Mouse (Mus musculus): ENCODE results near the gene Kif17. TPM values are rescaled to one million over a fixed set of nuclear protein-coding genes. Genes with fewer than 3 reads are reported as not detected.
A peak's percentile ranks its signal among the peaks of the same experiment; 100 is the strongest.
"Not testable (repeated sequence)": the region's sequence is repeated elsewhere in the genome, so short reads cannot be mapped to it uniquely, and the experiment has no call there.

Gene Kif17
- total RNA-seq, 2 experiments from 2014 or later, result 0.08 TPM; not detected in 1

DNA sequence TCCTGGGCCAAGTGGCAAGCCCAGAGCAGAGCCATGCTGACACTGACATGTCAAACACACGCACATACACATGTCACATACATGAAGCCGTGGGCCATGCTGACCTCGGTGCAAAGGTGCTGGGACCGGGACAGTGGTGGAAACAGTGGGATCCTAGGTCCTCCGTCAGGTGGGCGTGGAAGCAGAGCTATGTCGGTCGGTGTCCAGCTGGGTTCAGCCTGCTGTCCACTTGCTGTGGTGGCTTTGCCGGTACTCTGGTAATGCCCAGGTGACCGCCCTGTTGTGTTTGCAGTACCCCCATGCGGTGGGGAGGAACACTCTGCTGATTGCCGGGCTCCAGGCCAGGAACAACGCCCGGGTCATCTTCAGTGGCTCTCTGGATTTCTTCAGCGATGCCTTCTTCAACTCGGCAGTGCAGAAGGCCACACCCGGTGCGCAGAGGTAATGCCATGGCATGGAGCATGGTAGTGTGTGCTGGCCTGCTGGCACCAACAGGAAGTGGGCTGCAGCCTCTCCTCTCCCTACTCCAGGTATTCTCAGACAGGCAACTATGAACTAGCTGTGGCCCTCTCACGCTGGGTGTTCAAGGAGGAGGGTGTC lies 60.2 kb downstream of the Kif17 start:
- intact Hi-C loops (cut with DNase I), result loop anchor here (10.0 kb wide), 1 partner anchor 346 kb away; no protein-coding TSS in a partner anchor
- no peak for DNase-seq

DNA sequence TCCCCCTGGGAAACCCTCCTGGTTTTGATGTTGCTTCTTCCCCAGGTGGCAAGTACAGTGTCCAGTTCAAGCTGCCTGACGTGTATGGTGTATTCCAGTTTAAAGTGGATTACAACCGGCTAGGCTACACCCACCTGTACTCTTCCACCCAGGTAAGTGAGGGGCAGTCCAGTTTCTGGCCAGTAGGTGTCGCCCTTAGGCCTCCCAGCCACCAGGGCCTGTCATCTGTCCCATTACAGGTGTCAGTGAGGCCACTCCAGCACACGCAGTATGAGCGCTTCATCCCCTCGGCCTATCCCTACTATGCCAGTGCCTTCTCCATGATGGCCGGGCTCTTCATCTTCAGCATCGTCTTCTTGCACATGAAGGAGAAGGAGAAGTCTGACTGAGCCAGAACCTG lies 61.4 kb downstream of the Kif17 start:
- intact Hi-C loops (cut with DNase I), result loop anchor here (10.0 kb wide), 1 partner anchor 347 kb away; no protein-coding TSS in a partner anchor
- peak in 1 of 2 experiments; percentile 48 for DNase-seq

DNA sequence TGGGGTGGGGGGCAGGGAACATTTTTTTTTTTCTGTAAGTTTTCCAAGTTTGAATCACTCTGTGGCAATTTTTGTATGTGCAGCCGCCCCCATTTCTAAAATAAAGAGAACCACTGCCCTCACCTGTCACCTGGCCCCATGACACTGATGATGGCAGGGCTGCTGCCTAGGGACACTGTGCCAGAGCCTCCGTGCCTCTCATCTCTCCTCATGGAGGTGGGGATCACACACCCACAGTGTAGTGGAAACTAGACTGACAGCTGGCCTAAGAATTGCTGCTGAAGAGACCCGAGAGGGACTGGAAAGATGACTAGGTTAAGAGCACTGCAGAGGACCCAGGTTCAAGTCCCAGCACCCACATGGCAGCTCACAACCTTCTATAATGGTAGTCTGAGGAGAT lies 61.9 kb downstream of the Kif17 start:
- DNase-seq, result no peak
- intact Hi-C loops (cut with DNase I), result loop anchor here (10.0 kb wide), 1 partner anchor 347 kb away; no protein-coding TSS in a partner anchor

DNA sequence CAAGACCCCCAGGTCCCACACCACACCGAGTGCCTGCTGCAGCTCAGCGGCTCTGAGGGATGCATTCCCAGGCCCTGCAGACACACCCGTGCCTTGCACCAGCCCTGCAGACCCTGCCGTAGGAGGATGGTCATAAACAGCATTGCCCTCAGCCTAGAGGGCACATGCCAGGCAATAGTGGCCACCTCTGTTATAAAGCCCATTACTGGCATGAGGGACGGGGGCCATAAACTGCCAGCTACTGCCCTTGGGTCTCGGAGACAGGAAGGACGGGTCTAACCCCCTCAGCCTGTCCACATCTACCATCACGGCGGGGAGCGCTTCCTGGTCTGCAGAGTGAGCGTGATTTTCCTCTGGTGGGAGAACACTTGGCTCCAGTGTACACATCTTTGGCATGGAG lies 62.8 kb downstream of the Kif17 start:
- DNase-seq, result no peak
- intact Hi-C loops (cut with DNase I), result loop anchor here (10.0 kb wide), 1 partner anchor 348 kb away; no protein-coding TSS in a partner anchor

DNA sequence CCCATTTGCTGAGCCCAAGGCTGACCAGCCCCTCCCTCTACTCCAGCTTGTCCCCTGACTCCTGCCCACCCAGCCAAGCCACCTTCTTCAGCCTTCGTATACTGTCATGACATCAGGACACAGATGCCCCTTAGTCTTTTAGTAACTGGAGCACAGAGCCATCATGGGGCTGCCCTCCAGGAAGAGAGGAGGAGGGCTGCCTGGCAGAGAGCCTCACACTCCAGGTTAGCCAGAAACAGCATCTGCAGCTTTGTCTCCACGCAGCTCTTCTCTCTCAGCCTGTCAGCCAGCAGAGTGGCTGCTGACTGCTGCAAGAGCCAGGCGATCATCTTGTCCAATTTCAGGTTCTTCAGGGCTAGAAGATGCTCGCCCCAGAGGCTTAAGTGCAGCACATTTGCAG lies 63.6 kb downstream of the Kif17 start:
- DNase-seq, result no peak

DNA sequence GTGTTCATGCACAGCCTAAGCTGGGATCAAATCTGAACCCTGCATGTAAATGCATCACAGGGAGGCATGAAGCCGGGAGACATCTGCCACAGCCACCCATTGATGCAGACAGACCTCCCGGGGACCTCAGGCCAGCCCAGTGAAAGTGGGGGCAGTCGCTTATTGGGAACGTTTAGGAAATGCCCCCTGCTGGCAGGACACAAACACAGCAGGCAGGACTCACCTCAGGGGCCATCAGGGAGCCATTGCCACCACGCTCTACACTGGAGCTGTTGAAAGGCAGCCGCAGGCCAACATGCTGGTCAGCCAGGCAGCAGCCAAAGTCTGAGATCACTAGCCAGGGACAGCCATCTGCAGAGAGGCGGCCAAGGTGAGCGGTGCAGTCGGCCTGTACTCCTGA lies 65.5 kb downstream of the Kif17 start:
- no peak for DNase-seq
- intact Hi-C loops (cut with DNase I), result loop anchor here (10.0 kb wide), 1 partner anchor 351 kb away; no protein-coding TSS in a partner anchor

More for the DNA sequence above, 63.6 kb downstream of the Kif17 start:
- intact Hi-C loops (cut with DNase I), result loop anchor here (10.0 kb wide), 1 partner anchor 349 kb away; no protein-coding TSS in a partner anchor

DNA sequence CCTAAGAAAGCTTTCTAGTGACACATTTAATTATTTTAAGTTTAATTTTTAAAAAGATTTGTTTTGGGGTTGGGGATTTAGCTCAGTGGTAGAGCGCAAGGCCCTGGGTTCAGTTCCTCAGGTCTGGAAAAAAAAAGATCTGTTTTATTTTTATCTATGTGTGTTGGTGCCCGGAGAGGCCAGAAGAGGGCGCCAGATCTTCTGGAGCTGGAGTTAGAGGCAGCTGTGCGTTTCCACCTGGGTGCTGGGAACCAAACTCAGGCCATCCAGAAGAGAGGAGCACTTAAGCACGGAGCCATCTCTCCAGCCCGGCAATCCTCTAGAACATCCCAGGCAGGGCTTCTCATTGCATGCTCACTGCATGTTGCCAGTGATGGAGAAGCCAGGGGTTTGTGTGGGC lies 66.1 kb downstream of the Kif17 start:
- intact Hi-C loops (cut with DNase I), result loop anchor here (10.0 kb wide), 1 partner anchor 352 kb away; no protein-coding TSS in a partner anchor
- DNase-seq, result no peak

DNA sequence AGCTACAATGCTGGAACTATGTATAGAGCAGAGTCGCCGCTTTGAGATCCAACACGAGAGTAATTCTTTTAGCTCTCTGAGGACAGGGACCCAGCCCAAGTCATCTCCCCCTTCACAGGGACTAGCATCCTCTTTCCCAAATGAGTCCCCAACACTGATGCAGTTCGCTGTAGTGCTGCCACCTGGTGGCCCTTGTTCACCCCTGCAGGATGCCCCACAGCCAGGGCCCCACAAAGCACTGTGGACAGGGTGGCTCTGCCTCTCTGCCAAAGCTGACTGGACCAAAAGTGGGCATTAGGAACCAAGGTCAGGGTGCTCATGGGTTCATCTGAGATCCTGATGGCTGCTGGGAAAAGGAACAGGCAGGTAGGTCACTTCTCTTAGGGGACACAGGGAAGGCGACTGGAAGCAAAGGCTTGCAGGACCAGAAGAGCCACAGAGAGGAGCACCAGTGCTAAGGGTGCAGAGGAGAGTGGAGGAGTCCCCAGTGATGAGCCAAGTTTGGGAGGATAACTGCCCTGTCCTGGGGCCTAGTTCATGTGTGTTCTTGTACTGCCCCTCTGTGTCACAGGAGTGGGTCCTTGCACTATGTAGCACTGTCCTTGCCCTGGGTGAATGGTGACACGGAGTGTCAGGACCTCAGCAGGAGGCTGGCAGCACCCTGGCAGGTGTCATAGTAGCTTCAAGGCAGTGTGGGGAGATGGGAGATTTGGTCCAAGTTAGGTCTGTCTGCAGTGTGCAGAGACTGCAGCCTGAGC lies 68.5 kb downstream of the Kif17 start:
- intact Hi-C loops (cut with DNase I), result loop anchor here (1.0 to 10.0 kb wide), 3 partner anchors 60 to 354 kb away; no protein-coding TSS in a partner anchor
- DNase-seq, result peak; percentile 65 to 70

DNA sequence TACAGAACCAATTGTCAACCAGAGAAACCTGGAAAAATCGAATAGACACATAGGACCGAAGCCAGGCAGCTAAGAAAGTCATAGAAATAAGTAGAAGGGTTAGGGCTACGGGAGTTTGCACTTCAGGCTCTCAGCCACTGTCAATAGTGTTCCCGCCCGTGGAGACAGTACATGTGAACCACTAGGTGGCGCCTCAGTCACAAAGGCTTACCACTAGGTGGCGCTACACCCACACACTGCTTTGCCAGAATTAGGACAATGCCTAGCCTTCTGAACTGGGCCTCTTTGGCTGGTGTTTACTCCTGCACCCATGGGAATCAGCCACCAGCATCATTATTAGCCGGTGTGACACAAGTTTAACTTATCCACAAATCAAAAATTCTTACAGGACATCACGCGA lies 69.3 kb downstream of the Kif17 start:
- intact Hi-C loops (cut with DNase I), result loop anchor here (1.0 to 10.0 kb wide), 3 partner anchors 59 to 355 kb away; no protein-coding TSS in a partner anchor
- peak; percentile 88 to 91 for DNase-seq

DNA sequence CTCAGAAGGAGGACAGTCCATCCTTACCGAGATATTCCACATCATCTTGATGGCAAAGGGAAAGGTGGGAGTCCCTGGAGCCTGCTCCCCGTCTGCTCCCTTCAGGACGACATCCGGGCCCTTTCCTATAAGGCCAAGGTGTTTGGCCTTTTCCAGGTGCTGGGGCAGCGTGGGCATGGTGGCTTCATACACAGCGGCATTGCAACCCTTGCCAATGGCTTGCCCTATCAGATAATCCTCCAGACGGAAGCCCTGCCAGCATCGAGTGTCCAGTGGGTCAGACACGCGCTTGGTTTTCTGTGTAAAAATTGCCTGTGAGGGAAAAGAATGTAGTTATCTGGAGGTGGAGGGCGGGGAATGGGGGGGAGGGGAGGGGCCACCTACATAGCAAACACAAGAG lies 70.5 kb downstream of the Kif17 start:
- intact Hi-C loops (cut with DNase I), result no loop called here
- DNase-seq, result no peak

DNA sequence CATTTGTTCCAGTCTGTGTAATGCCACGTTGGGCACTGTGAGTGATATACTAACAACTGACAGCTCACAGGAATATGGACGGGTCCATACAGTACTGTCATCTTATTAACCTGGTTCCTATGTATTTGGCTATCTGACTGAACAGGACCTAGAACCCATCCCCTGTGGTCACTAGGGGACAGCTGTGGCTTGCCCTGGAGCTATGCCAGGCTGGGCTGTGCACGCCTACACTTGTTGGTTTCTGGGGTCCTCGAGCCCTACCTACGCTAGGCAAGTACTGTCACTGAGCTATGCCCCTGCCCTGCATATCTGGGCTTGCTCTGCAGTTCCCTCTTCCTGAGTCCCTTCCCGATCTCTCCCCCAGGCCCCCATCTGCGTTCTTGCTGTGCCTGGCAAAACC lies 71.3 kb downstream of the Kif17 start:
- intact Hi-C loops (cut with DNase I), result no loop called here
- no peak for DNase-seq

DNA sequence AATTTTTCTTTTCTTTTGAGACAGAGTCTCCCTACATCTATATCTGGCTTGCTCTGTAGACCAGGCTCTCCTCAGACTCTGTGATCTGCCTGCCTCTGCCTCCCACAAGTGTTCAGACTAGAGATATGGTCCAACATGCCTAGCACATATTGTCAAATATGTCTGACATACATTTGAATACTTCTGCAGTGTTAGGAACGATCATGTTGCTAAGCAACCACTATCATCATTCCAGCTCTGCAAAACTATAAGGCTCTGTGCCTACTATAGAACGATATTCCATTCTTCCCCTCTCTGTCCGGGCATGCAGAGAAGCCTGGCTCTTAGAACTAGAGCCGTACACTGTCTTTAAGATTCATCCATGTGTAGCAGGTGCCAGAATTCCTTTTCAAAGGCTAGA lies 72.5 kb downstream of the Kif17 start:
- intact Hi-C loops (cut with DNase I), result no loop called here
- DNase-seq, result no peak

DNA sequence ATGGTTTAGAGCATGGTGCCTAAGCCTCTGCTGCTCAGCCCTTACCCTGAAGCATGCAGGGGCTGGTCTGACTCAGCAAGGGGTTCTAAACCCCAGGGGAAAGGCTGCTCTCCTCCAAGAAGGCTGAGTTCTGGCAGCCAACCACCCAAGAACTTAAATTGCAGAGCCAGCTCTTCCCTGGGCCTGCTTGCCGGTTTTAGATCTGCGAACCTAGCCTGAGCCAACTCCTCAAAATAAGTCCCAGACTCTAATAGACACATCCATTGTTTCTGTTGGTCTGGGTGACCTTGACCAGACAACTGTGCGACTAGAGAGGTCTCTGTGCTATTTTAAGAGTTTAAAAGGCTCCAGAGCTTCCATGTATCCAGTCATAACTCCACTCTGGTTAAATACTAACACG lies 73.5 kb downstream of the Kif17 start:
- peak in 1 of 2 experiments; percentile 39 for DNase-seq

DNA sequence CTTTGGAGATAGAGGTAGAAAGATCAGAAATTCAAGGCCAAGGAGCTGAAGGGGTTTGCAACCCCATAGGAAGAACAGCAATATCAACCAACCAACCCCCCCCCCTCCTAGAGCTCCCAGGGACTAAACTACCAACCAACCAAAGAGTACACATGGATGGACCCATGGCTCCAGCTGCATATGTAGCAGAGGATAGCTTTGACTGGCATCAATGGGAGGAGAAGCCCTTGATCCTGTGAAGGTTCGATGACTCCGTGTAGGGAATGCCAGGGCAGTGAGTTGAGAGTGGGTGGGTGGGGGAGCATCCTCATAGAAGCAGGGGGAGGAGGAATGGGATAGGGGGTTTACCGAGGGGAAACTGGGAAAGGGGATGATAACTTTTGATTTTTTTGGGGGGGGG lies 74.2 kb downstream of the Kif17 start:
- DNase-seq, result no peak
- intact Hi-C loops (cut with DNase I), result no loop called here

More for the DNA sequence above, 73.5 kb downstream of the Kif17 start:
- intact Hi-C loops (cut with DNase I), result no loop called here

DNA sequence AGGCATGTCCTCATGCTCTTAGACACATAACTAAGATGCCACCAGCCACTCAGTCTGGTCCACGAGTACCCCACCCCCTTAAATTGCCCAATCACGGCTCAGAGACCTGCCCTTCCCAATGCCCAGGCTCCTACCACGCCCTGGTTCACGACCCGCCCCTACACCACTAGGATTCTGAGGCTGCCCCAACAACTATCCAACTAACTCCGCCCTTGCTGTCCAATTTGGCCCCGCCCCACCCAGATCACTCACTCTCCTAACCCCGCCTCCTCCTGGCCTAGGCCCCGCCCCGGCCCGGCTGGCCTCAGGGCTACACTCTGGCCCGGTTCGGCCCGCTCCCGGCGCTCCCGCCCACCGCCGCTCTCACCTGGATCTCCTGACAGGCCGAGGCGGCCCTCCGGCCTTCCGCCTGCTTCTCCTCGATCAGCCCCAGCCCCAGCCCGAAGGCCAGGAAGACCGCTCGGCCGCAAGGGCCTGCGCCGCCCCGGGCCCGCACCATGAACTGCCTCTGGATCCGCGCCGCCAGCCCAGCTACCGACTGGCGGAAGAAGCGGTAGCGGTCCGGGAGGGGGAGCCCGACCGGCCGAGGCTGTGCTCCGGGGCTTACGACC lies 75.3 kb downstream of the Kif17 start:
- peak; percentile 98 for DNase-seq
- intact Hi-C loops (cut with DNase I), result loop anchor here (1.0 kb wide), 1 partner anchor 54 kb away; no protein-coding TSS in a partner anchor

DNA sequence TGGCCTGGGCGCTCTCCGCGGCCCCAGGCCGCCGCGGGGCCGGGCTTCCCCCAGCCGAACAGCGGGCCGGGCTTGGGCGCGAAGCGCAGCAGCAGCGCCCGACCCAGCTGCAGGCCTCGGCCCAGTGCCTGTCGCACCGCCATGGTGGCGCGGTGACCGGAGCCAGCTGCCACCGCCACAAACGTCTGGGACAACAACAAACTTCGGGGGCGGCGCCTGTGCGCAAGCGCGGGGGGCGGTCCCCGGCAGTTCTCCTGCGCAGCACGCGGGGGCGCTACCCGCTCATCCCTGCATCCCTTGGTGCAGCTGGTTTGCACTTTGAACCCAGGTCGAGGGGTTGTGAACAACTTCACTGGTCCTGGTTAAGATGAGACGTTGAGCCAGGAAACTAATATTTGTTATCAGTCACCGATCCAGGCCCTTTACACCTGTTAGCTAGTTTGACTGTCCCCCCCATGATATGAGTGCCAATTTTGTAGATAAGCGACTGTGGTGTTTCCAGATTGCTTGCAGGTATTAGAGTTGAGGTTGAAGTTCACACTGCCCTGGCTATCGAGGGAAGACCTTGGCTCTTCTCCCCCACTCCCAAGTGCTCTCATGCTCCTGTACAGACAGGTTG lies 76.0 kb downstream of the Kif17 start, which contains the start of gene Pink1:
Pink1 (minus strand) TSS at position 231 of the 619 bp plus-strand sequence.
- intact Hi-C loops (cut with DNase I), result loop anchor here (1.0 kb wide), 1 partner anchor 53 kb away; no protein-coding TSS in a partner anchor
- peak; percentile 95 for DNase-seq

DNA sequence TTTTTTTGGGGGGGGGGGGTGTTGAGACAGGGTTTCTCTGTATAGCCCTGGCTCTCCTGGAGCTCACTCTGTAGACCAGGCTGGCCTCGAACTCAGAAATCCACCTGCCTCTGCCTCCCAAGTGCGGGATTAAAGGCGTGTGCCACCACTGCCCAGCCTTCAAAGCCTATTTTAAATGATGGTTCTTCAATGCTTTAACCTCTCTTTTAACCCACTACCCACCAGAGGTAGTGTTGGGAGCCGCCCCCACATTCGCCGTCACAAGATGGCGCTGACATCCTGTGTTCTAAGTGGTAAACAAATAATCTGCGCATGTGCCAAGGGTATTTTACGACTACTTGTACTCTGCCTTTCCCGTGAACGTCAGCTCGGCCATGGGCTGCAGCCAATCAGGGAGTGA lies 76.9 kb downstream of the Kif17 start:
- DNase-seq; intact Hi-C loops (cut with DNase I): not testable (repeated sequence)

DNA sequence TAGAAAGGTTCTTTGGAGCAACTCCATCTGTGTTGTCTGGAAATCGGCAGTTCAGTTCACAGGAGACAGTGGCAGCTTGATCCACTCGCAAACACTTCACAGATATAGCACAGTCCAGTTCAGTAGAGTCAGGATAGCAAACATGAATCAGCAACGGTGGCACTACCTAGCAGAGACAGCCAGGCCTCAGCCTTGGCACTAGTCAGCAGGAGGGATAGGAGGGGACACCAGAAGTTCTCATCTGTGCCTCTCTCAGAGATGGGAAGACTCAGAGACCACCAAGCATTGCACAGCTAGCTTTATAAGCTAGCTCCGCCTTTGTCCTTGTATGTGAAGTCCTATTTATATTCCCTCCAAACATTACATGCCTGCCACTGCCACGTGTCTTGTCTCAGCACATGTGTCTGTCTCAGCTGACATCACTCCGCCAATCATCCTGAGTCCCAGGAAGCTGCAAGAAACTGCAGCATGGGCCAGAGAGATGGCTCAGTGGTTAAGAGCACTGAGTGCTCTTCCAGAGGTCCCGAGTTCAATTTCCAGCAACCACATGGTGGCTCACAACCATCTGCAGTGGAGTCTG lies 77.7 kb downstream of the Kif17 start:
- DNase-seq, result no peak
- intact Hi-C loops (cut with DNase I), result no loop called here

DNA sequence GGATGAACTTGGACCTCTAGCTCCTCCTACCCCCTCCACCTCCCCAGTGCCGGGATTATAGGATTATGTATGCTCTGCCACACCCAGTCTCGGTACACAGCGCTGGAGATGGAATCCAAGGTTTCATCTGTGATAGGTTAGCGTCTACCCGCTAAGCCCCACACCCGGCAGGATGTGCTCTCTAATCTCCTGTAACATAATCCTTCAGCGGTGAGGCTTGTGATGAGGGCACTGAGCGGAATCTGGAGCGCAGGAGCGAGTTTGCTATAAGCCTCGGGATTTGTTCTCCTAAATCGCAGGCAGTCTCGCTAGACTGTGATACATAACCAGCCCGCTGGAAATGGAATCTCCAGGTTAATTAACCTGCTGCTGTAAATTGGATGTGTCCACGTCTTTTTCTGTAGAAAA lies 80.0 kb downstream of the Kif17 start:
- DNase-seq, result no peak
- intact Hi-C loops (cut with DNase I), result no loop called here

DNA sequence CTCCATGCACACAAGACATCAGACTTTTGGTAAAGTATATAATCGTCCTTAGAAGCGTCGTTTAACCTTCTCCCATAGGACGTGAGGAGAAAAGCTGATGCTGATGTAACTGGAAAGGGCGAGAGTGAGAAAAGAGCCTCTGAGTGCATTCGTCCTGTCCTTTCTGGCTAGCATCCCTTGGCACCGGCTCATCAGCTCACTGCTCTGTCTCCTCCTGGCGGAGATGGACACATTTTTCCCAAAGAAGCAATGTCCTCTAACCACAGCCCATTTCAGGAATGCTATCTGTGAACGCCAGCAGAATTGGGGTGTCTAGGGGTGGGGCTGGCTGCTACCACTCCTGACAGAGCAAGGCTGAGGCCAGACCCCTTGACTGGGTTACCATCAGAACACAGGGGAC lies 81.4 kb downstream of the Kif17 start:
- intact Hi-C loops (cut with DNase I), result no loop called here
- no peak for DNase-seq

Measured in heart, postnatal 36 days (tissue).